In genomic region chr7:133171403-133172032, GRCm38 (mm10) we compare ENCODE assay signal across 15 mouse cellular contexts. TPM values are rescaled to one million over a fixed set of nuclear protein-coding genes. Genes with fewer than 3 reads are reported as not detected.
DNase-seq lines count a peak whose midpoint lies in the region; ATAC-seq and TF ChIP-seq lines count a peak whose summit lies in the region.
"Had no signal": no experiment of that assay in that cellular context is flagged by ENCODE, and none has a peak within 500 bp of the region (broad histone marks: within the 10 kb centered on the region; RNA-seq: fewer than 3 reads in every experiment).

No protein-coding gene starts in this region.

- H3K4me3 ChIP-seq in gastrocnemius, adult 2 months: no peak overlapping the region
- no peak overlapping the region for H3K4me3 ChIP-seq in embryonic facial prominence, embryonic 14.5 days (ENCODE audit: low read depth, low read length)
- H3K4me3 ChIP-seq in limb, embryonic 15.5 days: no peak overlapping the region
- H3K4me3 ChIP-seq: heart, embryonic 13.5 days; midbrain, embryonic 12.5 days had no signal

- WGBS in embryonic facial prominence, embryonic 14.5 days: 50% methylated on average over 3 of the region's 4 CpGs
- 67% methylated on average over 4 of the region's 4 CpGs for WGBS in limb, embryonic 15.5 days

- intact Hi-C loops in gastrocnemius, adult 2 months (cut with DNase I): no loop called here
- intact Hi-C loops in left cerebral cortex, postnatal 4 days (cut with DNase I): no loop called here

- no peak for TF ChIP-seq CTCF in gastrocnemius, adult 2 months (IDR thresholded peaks at IDR 0.05)

- no peaks in the 10 kb centered on the region for H3K9me3 ChIP-seq in embryonic facial prominence, embryonic 14.5 days (ENCODE audit: control insufficient read depth, low read length)
- no peaks in the 10 kb centered on the region for H3K9me3 ChIP-seq in limb, embryonic 15.5 days
- H3K9me3 ChIP-seq: midbrain, embryonic 12.5 days had no signal

- DNase-seq in gastrocnemius, adult 2 months: peak; percentile 44
- DNase-seq in gastrocnemius, adult 8-10 months (ENCODE audit: low spot score in 2 of 2): no peak
- DNase-seq in left cerebral cortex, postnatal 4 days: peak; percentile 22
- no peak for DNase-seq in left cerebral cortex, adult 11 months (ENCODE audit: low spot score)
- DNase-seq in embryonic facial prominence, embryonic 14.5 days (ENCODE audit: low spot score): peak; percentile 74
- no peak for DNase-seq in retina, postnatal 1 day
- DNase-seq in thymus, postnatal 0 days (ENCODE audit: low spot score): no peak
- DNase-seq: adrenal gland, postnatal 10 days; B cell, adult 2 months; cerebellum, adult 11 months; liver, postnatal 0 days had no signal

- H3K4me2 ChIP-seq in embryonic facial prominence, embryonic 14.5 days (ENCODE audit: low read depth, low read length): no peak overlapping the region
- H3K4me2 ChIP-seq in limb, embryonic 15.5 days: no peak overlapping the region
- H3K4me2 ChIP-seq: heart, embryonic 13.5 days; midbrain, embryonic 12.5 days had no signal

- ATAC-seq in embryonic facial prominence, embryonic 14.5 days (ENCODE audit: low read depth): peak; percentile 12; the same call in 1 of the 2 replicates
- ATAC-seq in limb, embryonic 15.5 days (ENCODE audit: insufficient number of reproducible peaks, low FRiP score, low TSS enrichment, low read depth): no peak
- ATAC-seq: intestine, postnatal 0 days; liver, postnatal 0 days had no signal

- H3K9ac ChIP-seq in embryonic facial prominence, embryonic 14.5 days (ENCODE audit: low read depth, low read length): no peak overlapping the region
- no peak overlapping the region for H3K9ac ChIP-seq in limb, embryonic 15.5 days
- H3K9ac ChIP-seq: heart, embryonic 13.5 days; liver, postnatal 0 days; midbrain, embryonic 12.5 days had no signal

- no peaks in the 10 kb centered on the region for H3K4me1 ChIP-seq in embryonic facial prominence, embryonic 14.5 days (ENCODE audit: control insufficient read depth, insufficient read depth, low read length)
- peaks cover 7% of the 10 kb centered on the region for H3K4me1 ChIP-seq in limb, embryonic 15.5 days
- H3K4me1 ChIP-seq: midbrain, embryonic 12.5 days had no signal

- H3K27me3 ChIP-seq in embryonic facial prominence, embryonic 14.5 days (replicated peaks; ENCODE audit: control insufficient read depth, insufficient read depth, low read length): no peaks in the 10 kb centered on the region
- H3K27me3 ChIP-seq in limb, embryonic 15.5 days: no peaks in the 10 kb centered on the region
- H3K27me3 ChIP-seq: midbrain, embryonic 12.5 days had no signal

- no peaks in the 10 kb centered on the region for H3K36me3 ChIP-seq in embryonic facial prominence, embryonic 14.5 days (ENCODE audit: control insufficient read depth, insufficient read depth, low read length)
- H3K36me3 ChIP-seq in limb, embryonic 15.5 days: no peaks in the 10 kb centered on the region
- H3K36me3 ChIP-seq: heart, embryonic 13.5 days; midbrain, embryonic 12.5 days had no signal

- H3K27ac ChIP-seq in gastrocnemius, adult 2 months: no peak overlapping the region
- H3K27ac ChIP-seq in embryonic facial prominence, embryonic 14.5 days (replicated peaks; ENCODE audit: low read depth, low read length): no peak overlapping the region
- H3K27ac ChIP-seq in limb, embryonic 15.5 days: peak overlapping the region; percentile 3; the same call in 1 of the 2 replicates
- H3K27ac ChIP-seq: heart, embryonic 13.5 days; midbrain, embryonic 12.5 days had no signal

RNA-seq across cellular contexts. Expression of gene Ctbp2, which starts 47.4 kb away (rescaled TPM):
- 10 to 100 TPM; 18.7 to 23.0 TPM for total RNA-seq in gastrocnemius, adult 2 months (2021)
- 10 to 100 TPM; 15.9 to 19.6 (median 18.1) TPM for total RNA-seq in gastrocnemius, adult 8-10 months (2022)
- 10 to 100 TPM; 41.0 to 48.8 TPM for total RNA-seq in left cerebral cortex, postnatal 4 days (2021)
- polyA plus RNA-seq in embryonic facial prominence, embryonic 14.5 days (2014; fragmentation: Nextera tagmentation; extraction: Ambion mirVana): 63.0 and 69.5 TPM in 2 replicates
- 47.4 and 56.3 TPM in 2 replicates for polyA plus RNA-seq in limb, embryonic 15.5 days (2015; fragmentation: Nextera tagmentation; extraction: Ambion mirVana)
- 11.2 and 11.9 TPM in 2 replicates for polyA plus RNA-seq in thymus, postnatal 0 days (2015; fragmentation: Nextera tagmentation; extraction: Ambion mirVana)

RNA-seq across cellular contexts. Expression of gene Fgfr2, which starts 48.4 kb away (rescaled TPM):
- total RNA-seq in gastrocnemius, adult 2 months (2021): under 1 TPM; 0.15 to 0.33 TPM
- total RNA-seq in gastrocnemius, adult 8-10 months (2022): 1 to 10 TPM in 1 of 4 experiments, under 1 TPM in 3; 0.17 to 1.3 (median 0.62) TPM
- total RNA-seq in left cerebral cortex, postnatal 4 days (2021): 10 to 100 TPM; 35.8 to 40.8 TPM
- 106 and 119 TPM in 2 replicates for polyA plus RNA-seq in embryonic facial prominence, embryonic 14.5 days (2014; fragmentation: Nextera tagmentation; extraction: Ambion mirVana)
- 97.8 and 101 TPM in 2 replicates for polyA plus RNA-seq in limb, embryonic 15.5 days (2015; fragmentation: Nextera tagmentation; extraction: Ambion mirVana)
- 23.6 and 24.2 TPM in 2 replicates for polyA plus RNA-seq in thymus, postnatal 0 days (2015; fragmentation: Nextera tagmentation; extraction: Ambion mirVana)

Comparison
In these comparisons a context has a peak if more than half of its experiments do, and no peak if none do; other contexts are left out.
1. DNase-seq: peak in gastrocnemius, adult 2 months (single experiment), left cerebral cortex, postnatal 4 days (single experiment) and embryonic facial prominence, embryonic 14.5 days (single experiment); none in gastrocnemius, adult 8-10 months (0 of 2), left cerebral cortex, adult 11 months (single experiment), retina, postnatal 1 day (single experiment) and thymus, postnatal 0 days (single experiment).
2. RNA of gene Fgfr2, which starts 48.4 kb away (total RNA-seq): 35.8 to 40.8 TPM in left cerebral cortex, postnatal 4 days; 0.17 to 1.3 TPM in gastrocnemius, adult 8-10 months and 0.15 to 0.33 TPM in gastrocnemius, adult 2 months; every median in the first group is over 10 times any median in the second.